Mouse (Mus musculus) megakaryocyte-erythroid progenitor cell, adult 5-6 weeks (primary cell): ENCODE data around the gene C130026I21Rik. TPM values are rescaled to one million over a fixed set of nuclear protein-coding genes. Genes with fewer than 3 reads are reported as not detected.

ENCODE experiments used
- ATAC-seq: replicated peaks from 2 replicates; pipeline ENCODE4 v1.8.0; 2016; ENCODE audit warnings: mild to moderate bottlenecking, inconsistent platforms; ENCODE audit not compliant: severe bottlenecking, poor library complexity, low FRiP score, low TSS enrichment
- total RNA-seq, 2 experiments: library from RNA; stranded (forward) in 1 of 2; stranded (reverse) in 1 of 2; fragments of 200-1000, 215-1000 nt in 1 of 2; fragments of >200 nt in 1 of 2; fragmentation: Nextera tagmentation in 1 of 2; gene quantifications; 2 replicates each; pipeline ENCODE4 v1.2.3; 2014 to 2017

C130026I21Rik gene
- total RNA-seq, 2 experiments from 2014 or later = 5.2 TPM; not detected in 1

GRCm38 (mm10) chr1:84952456-84953181 lies 317.7 kb downstream of the C130026I21Rik start:
- no peak for ATAC-seq

- ATAC-seq = no peak
Observed at GRCm38 (mm10) chr1:84951566-84951965, 318.8 kb downstream of the C130026I21Rik start.

- no peak for ATAC-seq
Observed at GRCm38 (mm10) chr1:84947390-84947789, 323.0 kb downstream of the C130026I21Rik start.

GRCm38 (mm10) chr1:84945950-84946349 lies 324.4 kb downstream of the C130026I21Rik start:
- ATAC-seq = no peak

- no peak for ATAC-seq
Observed at GRCm38 (mm10) chr1:84943549-84943948, 326.8 kb downstream of the C130026I21Rik start.

Other genes with a start within 250 kb of the C130026I21Rik start
- gene Gm10553, start 170.4 kb downstream of the C130026I21Rik start, total RNA-seq (2014; fragmentation: Nextera tagmentation) = not detected in 2 replicates
- gene Gm10553, start 170.4 kb downstream of the C130026I21Rik start, total RNA-seq (2017) = not detected in 2 replicates
- gene A530032D15Rik, start 160.7 kb downstream of the C130026I21Rik start, total RNA-seq (2014; fragmentation: Nextera tagmentation) = not detected in 2 replicates
- 0.28 and 1.2 TPM in 2 replicates for gene A530032D15Rik, start 160.7 kb downstream of the C130026I21Rik start, total RNA-seq (2017)